Mouse (Mus musculus): ENCODE data around the gene Tiam1. TPM values are rescaled to one million over a fixed set of nuclear protein-coding genes. Genes with fewer than 3 reads are reported as not detected.

Tiam1 gene
- polyA plus RNA-seq, 1 experiment, result 19.3 TPM

- TF ChIP-seq POLR2A (IDR thresholded peaks at IDR 0.05; ENCODE audit: borderline replicate concordance, extremely low read depth, insufficient read depth, insufficient read length, poor library complexity, severe bottlenecking), result no peak
- no peak for TF ChIP-seq CTCF (IDR thresholded peaks at IDR 0.05; ENCODE audit: borderline replicate concordance, extremely low read depth, insufficient read depth, insufficient read length)
- DNase-seq (ENCODE audit: low read depth), result peak; percentile 55
Measured at GRCm38 (mm10) chr16:89944604-89945283, 198.8 kb downstream of the Tiam1 start.

- peak; percentile 81 for DNase-seq (ENCODE audit: low read depth)
- TF ChIP-seq POLR2A (IDR thresholded peaks at IDR 0.05; ENCODE audit: borderline replicate concordance, extremely low read depth, insufficient read depth, insufficient read length, poor library complexity, severe bottlenecking), result no peak
- TF ChIP-seq CTCF (IDR thresholded peaks at IDR 0.05; ENCODE audit: borderline replicate concordance, extremely low read depth, insufficient read depth, insufficient read length), result no peak
Measured at GRCm38 (mm10) chr16:89944050-89944449, 199.5 kb downstream of the Tiam1 start.

GRCm38 (mm10) chr16:89943267-89943971 is 200.2 kb downstream of the Tiam1 start:
- DNase-seq (ENCODE audit: low read depth), result peak; percentile 71
- TF ChIP-seq CTCF (IDR thresholded peaks at IDR 0.05; ENCODE audit: borderline replicate concordance, extremely low read depth, insufficient read depth, insufficient read length), result no peak
- no peak for TF ChIP-seq POLR2A (IDR thresholded peaks at IDR 0.05; ENCODE audit: borderline replicate concordance, extremely low read depth, insufficient read depth, insufficient read length, poor library complexity, severe bottlenecking)

GRCm38 (mm10) chr16:89940696-89941095 is 202.9 kb downstream of the Tiam1 start:
- no peak for DNase-seq (ENCODE audit: low read depth)

GRCm38 (mm10) chr16:89938277-89938676 is 205.3 kb downstream of the Tiam1 start:
- TF ChIP-seq CTCF (IDR thresholded peaks at IDR 0.05; ENCODE audit: borderline replicate concordance, extremely low read depth, insufficient read depth, insufficient read length) (no peak), POLR2A (IDR thresholded peaks at IDR 0.05; ENCODE audit: borderline replicate concordance, extremely low read depth, insufficient read depth, insufficient read length, poor library complexity, severe bottlenecking) (no peak)
- DNase-seq (ENCODE audit: low read depth), result no peak

More at GRCm38 (mm10) chr16:89940696-89941095, 202.9 kb downstream of the Tiam1 start:
- TF ChIP-seq CTCF (IDR thresholded peaks at IDR 0.05; ENCODE audit: borderline replicate concordance, extremely low read depth, insufficient read depth, insufficient read length) (peak; percentile 33; the same call in 1 of the 2 replicates), POLR2A (IDR thresholded peaks at IDR 0.05; ENCODE audit: borderline replicate concordance, extremely low read depth, insufficient read depth, insufficient read length, poor library complexity, severe bottlenecking) (no peak)

DNA sequence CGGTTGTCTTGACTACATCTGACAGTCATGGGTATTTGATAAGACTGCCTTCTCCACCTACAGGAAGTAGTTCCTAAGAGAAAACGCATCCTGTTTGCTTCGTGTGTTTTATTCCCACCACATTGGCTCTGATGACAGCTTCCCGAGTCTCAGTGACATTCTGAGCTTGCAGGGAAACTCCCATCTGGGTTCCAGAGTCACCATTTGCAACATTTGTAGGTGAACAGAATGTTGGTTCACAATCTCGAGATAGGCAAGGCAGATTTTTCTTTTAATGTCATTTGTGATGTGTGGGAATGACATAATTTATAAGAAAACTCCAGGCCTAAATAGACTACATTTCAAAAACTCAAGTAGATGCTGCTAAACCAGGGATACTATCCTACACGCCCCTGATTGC is 207.0 kb downstream of the Tiam1 start:
- no peak for DNase-seq (ENCODE audit: low read depth)

DNA sequence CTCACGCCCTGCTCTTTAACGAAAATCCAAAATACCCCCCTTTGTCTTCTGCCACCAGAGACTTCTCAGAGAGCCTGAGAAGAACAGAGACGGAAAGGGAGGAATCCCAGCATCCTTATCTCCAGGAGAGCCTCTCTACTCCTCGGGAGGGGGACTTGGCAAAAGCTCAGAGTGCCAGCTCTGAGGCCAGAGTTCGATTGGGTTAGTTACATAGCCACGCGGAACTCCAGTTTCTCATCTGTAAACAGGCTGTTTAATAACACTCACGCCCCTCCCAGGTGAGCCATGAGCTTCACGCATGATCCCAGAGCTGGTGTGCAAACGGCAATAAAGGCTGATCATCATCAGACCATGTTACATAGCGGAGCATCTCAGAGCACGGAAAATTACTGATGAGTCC is 208.2 kb downstream of the Tiam1 start:
- TF ChIP-seq POLR2A (IDR thresholded peaks at IDR 0.05; ENCODE audit: borderline replicate concordance, extremely low read depth, insufficient read depth, insufficient read length, poor library complexity, severe bottlenecking), result no peak
- no peak for TF ChIP-seq CTCF (IDR thresholded peaks at IDR 0.05; ENCODE audit: borderline replicate concordance, extremely low read depth, insufficient read depth, insufficient read length)
- DNase-seq (ENCODE audit: low read depth), result no peak

More for the DNA sequence above, 207.0 kb downstream of the Tiam1 start:
- TF ChIP-seq POLR2A (IDR thresholded peaks at IDR 0.05; ENCODE audit: borderline replicate concordance, extremely low read depth, insufficient read depth, insufficient read length, poor library complexity, severe bottlenecking), result no peak
- TF ChIP-seq CTCF (IDR thresholded peaks at IDR 0.05; ENCODE audit: borderline replicate concordance, extremely low read depth, insufficient read depth, insufficient read length), result no peak

GRCm38 (mm10) chr16:89934616-89935015 is 209.0 kb downstream of the Tiam1 start:
- TF ChIP-seq CTCF (IDR thresholded peaks at IDR 0.05; ENCODE audit: borderline replicate concordance, extremely low read depth, insufficient read depth, insufficient read length) (no peak), POLR2A (IDR thresholded peaks at IDR 0.05; ENCODE audit: borderline replicate concordance, extremely low read depth, insufficient read depth, insufficient read length, poor library complexity, severe bottlenecking) (no peak)
- DNase-seq (ENCODE audit: low read depth), result no peak

DNA sequence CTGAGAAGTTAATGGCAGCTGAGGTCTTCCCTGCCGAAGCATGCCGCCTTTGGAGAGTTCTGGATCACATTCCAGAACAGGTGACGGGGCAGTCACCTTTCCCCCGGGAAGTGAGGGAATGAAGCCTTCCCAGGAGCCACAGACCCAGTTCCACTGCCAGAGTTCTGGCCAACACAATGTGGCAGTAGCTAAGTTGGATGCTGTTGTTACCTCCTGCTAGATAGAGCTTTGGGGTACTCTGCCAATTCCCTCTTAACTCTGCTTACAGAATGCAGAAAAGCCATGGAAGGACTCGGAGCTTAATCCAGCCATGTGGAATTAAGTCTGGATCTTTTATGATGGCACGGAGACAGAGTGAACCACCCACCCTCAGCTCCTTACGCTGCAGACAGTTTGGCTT is 209.6 kb downstream of the Tiam1 start:
- DNase-seq (ENCODE audit: low read depth), result no peak
- TF ChIP-seq CTCF (IDR thresholded peaks at IDR 0.05; ENCODE audit: borderline replicate concordance, extremely low read depth, insufficient read depth, insufficient read length) (no peak), POLR2A (IDR thresholded peaks at IDR 0.05; ENCODE audit: borderline replicate concordance, extremely low read depth, insufficient read depth, insufficient read length, poor library complexity, severe bottlenecking) (no peak)

DNA sequence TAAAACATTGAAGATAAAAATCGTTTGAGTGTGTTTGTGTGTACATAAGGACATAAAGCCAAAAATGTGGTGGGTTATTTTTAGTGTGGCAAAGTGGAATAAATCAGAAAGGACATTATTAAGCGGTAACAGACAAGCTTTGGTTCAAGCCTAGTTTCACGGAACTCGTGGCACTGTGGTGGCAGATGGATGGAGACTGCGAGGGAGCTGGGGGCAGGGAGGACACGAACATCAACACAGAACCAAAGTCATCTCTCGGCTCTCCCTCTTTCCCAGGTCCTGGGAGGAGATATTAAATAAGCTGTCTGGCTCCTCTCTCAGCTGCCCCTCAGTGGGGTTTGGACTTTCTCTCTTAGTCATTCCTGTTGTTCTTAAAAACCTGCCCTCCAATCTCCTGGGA is 215.0 kb downstream of the Tiam1 start:
- TF ChIP-seq POLR2A (IDR thresholded peaks at IDR 0.05; ENCODE audit: borderline replicate concordance, extremely low read depth, insufficient read depth, insufficient read length, poor library complexity, severe bottlenecking) (no peak), CTCF (IDR thresholded peaks at IDR 0.05; ENCODE audit: borderline replicate concordance, extremely low read depth, insufficient read depth, insufficient read length) (no peak)
- DNase-seq (ENCODE audit: low read depth), result no peak

GRCm38 (mm10) chr16:89924249-89924890 is 219.2 kb downstream of the Tiam1 start:
- DNase-seq (ENCODE audit: low read depth), result peak; percentile 95
- TF ChIP-seq POLR2A (IDR thresholded peaks at IDR 0.05; ENCODE audit: borderline replicate concordance, extremely low read depth, insufficient read depth, insufficient read length, poor library complexity, severe bottlenecking), result no peak
- no peak for TF ChIP-seq CTCF (IDR thresholded peaks at IDR 0.05; ENCODE audit: borderline replicate concordance, extremely low read depth, insufficient read depth, insufficient read length)

Measured in brain, embryonic 14.5 days (tissue).